Mouse (Mus musculus) urinary bladder, postnatal 25 days (tissue): Measurements from ENCODE around the gene Gpalpp1.

Experiments used
- DNase-seq: peaks from one replicate; pipeline ENCODE4 v3.0.0; 2022; ENCODE audit warnings: low spot score

The Gpalpp1 gene

DNA sequence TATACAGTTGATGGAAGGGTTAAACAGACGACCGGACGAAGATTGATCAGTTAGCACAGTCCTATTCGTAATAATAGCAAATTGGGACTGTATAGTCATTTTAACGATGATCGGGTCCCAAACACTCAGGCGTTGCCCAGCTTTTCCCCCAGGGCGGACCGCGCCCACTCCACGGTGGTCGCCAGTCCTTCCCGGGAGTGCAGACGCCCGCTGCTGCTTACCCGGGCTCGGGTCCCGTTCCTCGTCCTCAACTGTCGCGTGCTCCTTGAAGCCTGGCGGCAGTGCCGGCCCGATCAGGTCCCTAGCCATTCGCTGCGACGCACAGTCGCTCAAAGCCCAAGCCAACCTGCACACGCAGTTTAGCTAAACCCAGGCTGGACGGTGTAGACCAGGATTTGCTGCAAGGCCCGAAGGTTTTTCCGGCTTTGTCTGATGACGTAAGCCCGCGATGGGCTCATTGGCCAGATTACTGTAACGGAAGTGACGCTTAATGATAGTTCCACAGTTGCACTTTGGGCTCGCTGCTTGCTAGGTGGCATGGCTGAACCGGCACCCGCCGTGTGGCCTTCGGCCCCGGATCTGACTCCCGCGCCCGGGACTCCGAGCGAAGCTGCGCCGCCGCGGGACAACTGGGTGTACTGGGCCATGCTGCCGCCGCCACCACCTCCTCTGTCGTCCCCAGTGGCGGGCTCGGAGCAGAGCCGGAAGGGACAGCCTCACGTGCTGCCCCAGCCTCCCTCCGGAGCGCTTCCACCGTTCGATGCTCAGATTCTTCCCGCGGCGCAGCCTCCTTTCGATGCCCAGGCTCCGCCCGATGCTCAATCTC is at the start of gene Gpalpp1, which contains the start of gene Nufip1:
TSS of gene Gpalpp1 (minus strand) at position 365 of the 826 bp plus-strand sequence.
TSS of gene Nufip1 (plus strand) at position 496 of the 826 bp plus-strand sequence.
- peak; percentile 74 for DNase-seq

- DNase-seq, result no peak
Observed at GRCm38 (mm10) chr14:76158192-76158785, 47.7 kb upstream of the Gpalpp1 start.

DNA sequence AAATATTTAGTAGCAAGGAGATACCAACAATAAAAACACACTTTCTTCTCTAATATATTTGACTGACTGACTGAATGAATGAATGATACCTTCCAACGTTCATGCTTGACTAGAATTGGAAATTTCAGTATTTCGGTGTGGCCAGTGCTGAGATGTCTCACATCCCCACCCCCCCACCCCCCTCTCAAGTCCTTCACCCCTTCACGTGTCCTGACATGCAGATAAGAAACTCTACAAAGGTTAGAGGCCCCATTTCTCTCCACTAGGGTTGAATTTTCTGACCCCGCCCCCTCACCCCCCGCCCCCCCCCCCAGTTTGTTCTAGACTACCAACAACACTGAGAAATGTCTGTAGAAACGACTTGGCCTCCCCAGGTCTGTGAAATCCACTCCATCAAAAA is 43.3 kb upstream of the Gpalpp1 start:
- DNase-seq, result no peak

DNA sequence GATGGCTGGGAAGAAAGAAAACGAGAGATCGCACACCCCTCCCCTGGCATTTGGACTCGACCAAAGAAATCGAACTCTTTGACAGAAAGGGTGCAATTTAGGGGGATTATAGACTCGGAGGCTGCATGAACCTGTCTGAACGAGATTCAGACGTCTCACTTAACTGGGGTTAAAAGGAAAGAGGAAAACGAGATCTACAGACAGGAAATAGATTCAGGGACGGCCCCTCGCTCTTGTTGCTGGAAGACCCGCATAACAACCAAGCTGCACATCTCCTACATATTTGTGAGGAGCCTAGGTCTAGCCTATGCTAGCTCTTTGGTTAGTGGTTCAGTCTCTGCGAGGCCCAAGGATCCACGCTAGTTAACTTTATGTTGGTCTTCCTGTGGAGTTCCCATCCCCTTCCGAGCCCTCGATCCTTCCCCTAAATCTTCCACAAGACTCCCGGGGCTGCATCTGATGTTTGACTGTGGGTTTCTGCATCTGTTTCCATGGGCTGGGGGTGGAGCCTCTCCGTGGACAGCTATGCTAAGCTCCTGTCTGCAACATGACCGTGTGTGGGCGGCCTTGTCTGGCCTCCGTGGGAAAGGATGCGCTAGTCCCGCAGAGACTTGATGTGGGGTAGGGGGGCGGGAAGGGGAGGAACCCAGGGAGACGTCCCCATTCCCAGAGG is 42.6 kb upstream of the Gpalpp1 start:
- DNase-seq, result no peak

DNA sequence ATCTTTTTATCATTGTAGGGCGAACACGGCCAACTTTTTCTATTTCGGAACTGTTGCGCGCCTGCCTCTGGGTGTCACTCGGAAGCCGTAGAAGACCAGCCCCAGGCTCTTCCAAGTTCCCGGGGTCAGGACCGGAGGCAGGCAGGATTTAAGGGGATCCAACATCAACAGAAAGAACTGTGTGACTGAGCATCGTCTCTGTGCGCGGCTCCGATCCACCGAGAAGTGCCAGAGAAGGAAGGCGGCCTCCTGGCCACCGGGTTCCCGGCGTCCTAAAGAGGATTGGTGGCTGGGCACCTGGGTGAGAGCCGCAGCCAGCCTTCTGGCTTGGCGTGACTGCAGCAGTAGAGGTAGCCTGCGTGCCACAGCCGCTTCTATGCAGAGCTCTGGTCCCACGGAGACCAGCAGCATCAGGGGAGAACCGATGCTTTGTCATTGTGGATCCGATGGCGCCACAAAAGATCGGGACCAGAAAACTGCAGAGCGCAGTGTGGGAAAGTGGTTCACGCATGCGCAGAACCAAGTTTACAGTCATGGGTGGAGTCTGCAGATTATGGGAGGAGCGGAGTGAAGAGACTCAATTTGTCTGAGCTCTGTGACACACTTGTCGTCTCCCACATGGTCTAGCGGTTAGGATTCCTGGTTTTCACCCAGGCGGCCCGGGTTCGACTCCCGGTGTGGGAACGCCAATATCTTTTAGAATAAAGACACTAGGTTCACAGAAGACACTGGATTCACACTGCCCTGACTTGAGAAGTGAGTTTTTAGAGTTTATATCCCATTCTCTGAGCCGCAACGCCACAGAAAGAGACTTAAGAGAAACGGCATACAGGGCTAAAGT is 41.8 kb upstream of the Gpalpp1 start:
- DNase-seq, result peak; percentile 94

- no peak for DNase-seq
Observed at GRCm38 (mm10) chr14:76151820-76152161, 41.2 kb upstream of the Gpalpp1 start.

- no peak for DNase-seq
Observed at GRCm38 (mm10) chr14:76151011-76151410, 40.5 kb upstream of the Gpalpp1 start.

- no peak for DNase-seq
Observed at GRCm38 (mm10) chr14:76150499-76150898, 39.9 kb upstream of the Gpalpp1 start.

GRCm38 (mm10) chr14:76149531-76150179 is 39.1 kb upstream of the Gpalpp1 start:
- peak; percentile 66 for DNase-seq

DNA sequence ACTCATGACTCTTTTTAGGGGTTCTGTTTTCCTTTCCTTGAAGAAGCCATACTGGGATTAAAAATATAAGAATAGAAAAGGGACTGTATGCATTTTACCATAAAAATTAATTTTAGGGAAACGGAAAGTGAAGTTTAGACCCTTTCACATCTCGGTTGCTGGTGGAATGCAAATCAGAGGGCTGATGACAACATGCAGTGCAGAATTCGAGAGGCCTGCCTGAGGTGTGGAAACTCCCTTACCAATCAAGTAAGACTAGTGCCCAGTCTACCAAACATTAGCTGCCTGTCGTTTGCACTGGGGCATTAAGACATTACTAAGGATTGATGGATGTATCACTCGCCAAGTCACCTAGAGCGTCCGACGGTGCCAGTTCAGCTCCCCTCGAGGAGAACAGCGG is 37.7 kb upstream of the Gpalpp1 start:
- no peak for DNase-seq

- no peak for DNase-seq
Observed at GRCm38 (mm10) chr14:76147061-76147460, 36.5 kb upstream of the Gpalpp1 start.

DNA sequence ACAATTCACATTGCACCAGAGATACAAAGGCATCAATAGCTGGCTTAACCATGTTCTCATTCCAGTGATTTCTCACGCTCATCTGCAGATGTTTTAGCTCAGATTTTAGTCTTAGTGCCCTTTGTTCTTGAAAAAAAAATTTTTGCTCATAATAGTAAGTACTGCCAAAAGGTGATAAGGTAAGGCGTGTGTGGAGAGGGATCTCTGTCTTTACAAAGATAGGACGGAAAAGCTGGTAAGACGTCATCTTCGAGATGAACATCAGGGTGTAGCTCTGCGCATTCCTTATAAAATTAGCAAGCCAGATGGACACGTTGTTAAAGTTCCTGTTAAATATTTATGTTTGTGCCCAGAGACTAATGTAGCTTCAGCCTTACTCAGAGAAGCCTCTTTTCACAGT is 35.3 kb upstream of the Gpalpp1 start:
- no peak for DNase-seq

GRCm38 (mm10) chr14:76145248-76145647 is 34.7 kb upstream of the Gpalpp1 start:
- DNase-seq, result no peak

GRCm38 (mm10) chr14:76134975-76135374 is 24.4 kb upstream of the Gpalpp1 start:
- DNase-seq, result no peak

- no peak for DNase-seq
Observed at GRCm38 (mm10) chr14:76128174-76128573, 17.6 kb upstream of the Gpalpp1 start.

DNA sequence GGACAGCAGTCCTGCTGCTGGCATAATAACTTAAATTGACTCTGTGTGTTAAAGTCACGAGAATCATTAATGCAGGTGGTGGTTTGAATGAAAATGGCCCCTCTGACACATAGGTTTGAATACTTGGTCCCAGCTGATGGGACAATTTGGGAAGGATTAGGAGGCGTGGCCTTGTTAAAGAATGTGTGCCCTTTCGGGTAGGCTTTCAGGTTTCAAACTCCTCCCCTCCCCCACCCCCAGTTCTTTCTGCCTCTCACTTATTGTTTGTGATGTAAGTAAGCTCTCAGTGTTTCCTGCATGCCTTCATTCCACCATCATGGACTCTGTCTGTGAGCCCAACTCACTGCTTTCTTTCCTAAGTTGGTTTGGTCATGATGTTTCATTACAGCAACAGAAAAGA is 16.8 kb upstream of the Gpalpp1 start:
- DNase-seq, result no peak

DNA sequence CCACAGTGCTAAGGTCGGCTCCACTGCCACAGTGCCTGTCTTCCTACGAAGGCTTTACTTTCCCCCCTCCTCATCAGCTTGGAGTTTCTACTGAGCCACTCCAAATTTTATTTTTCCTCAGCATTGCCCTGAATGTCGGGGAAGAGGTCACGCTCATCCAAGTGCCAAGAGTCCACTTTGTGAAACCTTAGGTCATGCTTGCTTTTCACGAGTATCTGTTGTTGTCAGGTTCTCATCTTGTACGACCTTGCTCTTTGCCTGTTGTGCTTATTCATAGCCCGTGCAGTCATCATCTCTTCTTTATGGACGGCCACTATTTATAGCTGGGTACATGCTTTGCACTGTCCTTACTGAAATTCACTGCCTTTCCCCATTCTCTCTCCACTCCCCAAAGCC is 12.1 kb upstream of the Gpalpp1 start:
- no peak for DNase-seq

GRCm38 (mm10) chr14:76121901-76122662 is 11.5 kb upstream of the Gpalpp1 start:
- DNase-seq, result peak; percentile 12

GRCm38 (mm10) chr14:76120472-76120871 is 9.9 kb upstream of the Gpalpp1 start:
- no peak for DNase-seq

DNA sequence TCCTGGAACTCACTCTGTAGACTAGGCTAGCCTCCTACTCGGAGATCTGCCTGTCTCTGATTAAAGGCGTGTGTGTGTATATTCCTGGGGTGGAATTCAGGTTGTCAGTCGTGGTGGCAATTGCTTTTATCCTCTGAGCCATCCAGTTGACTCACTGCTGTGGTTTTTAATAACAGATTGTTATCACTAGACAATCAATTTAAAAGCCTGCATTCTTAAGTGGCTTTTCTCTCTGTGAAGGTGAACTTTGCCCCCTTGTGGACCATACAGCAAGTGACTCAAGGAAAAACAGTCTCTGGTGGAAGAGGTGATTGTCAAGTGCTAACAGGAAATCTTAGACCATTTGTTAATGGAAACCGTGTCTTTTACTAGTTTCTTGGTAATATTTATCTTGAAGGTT is 8.4 kb upstream of the Gpalpp1 start:
- no peak for DNase-seq

DNA sequence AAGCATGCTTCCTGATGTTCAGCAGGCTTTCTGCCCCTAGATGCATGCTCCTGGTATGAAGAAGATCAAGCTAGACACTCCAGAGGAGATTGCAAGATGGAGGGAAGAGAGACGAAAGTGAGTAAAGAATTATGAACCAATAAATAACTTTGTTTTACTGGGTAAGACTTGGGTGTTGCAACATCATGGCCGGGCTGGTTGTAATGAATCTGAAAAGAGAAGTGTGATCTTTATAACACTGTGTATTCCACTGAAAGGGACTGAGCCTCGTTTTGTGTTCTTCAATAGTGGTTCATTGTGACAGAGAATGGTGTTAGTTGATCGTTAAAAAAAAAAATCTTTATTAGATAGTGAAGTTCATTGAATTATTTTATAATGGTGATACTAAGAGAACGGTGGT is 5.2 kb upstream of the Gpalpp1 start:
- DNase-seq, result no peak
